Mouse (Mus musculus) forebrain, embryonic 11.5 days (tissue): ENCODE measurements around the gene Iqcf1. TPM values are rescaled to one million over a fixed set of nuclear protein-coding genes. Genes with fewer than 3 reads are reported as not detected.
"Not testable (repeated sequence)": the region's sequence is repeated elsewhere in the genome, so short reads cannot be mapped to it uniquely, and the experiment has no call there.

Source experiments
- ATAC-seq: fragments of 200-750 bp; cut with Nextera tagmentation; replicated peaks from 2 replicates; pipeline ENCODE4 v1.8.0; 2017; ENCODE audit warnings: moderate TSS enrichment; ENCODE audit not compliant: low FRiP score
- DNase-seq: peaks from one replicate; pipeline ENCODE4 v3.0.0-alpha.2; 2017; ENCODE audit warnings: low spot score
- H3K27ac ChIP-seq: fragments of 300-500 bp; sonication (generic); 2 replicates; pipeline ENCODE4 v1.5.1; 2014; ENCODE audit warnings: low read depth, low read length
- H3K27me3 ChIP-seq: fragments of 300-500 bp; sonication (generic); 2 replicates; pipeline ENCODE4 v1.6.1; 2014; ENCODE audit warnings: mild to moderate bottlenecking, low read length, mixed read lengths; ENCODE audit not compliant: control insufficient read depth, insufficient read depth
- H3K36me3 ChIP-seq: fragments of 300-500 bp; sonication (generic); 2 replicates; pipeline ENCODE4 v1.6.1; 2014; ENCODE audit warnings: mild to moderate bottlenecking, low read length, moderate library complexity, mixed read lengths; ENCODE audit not compliant: control insufficient read depth, insufficient read depth
- H3K4me1 ChIP-seq: fragments of 300-500 bp; sonication (generic); replicated peaks from 2 replicates; pipeline ENCODE4 v1.6.1; 2014; ENCODE audit warnings: low read length, mixed read lengths; ENCODE audit not compliant: control insufficient read depth, insufficient read depth
- H3K4me2 ChIP-seq: fragments of 300-500 bp; sonication (generic); 2 replicates; pipeline ENCODE4 v1.6.1; 2014; ENCODE audit warnings: low read depth, mild to moderate bottlenecking, low read length, moderate library complexity, mixed read lengths; ENCODE audit not compliant: severe bottlenecking
- H3K4me3 ChIP-seq: fragments of 300-500 bp; sonication (generic); 2 replicates; pipeline ENCODE4 v1.5.1; 2014; ENCODE audit warnings: low read depth, low read length
- H3K9ac ChIP-seq: fragments of 300-500 bp; sonication (generic); 2 replicates; pipeline ENCODE4 v1.6.1; 2014; ENCODE audit warnings: low read length
- H3K9me3 ChIP-seq: fragments of 300-500 bp; sonication (generic); 2 replicates; pipeline ENCODE4 v1.6.1; 2016; ENCODE audit warnings: low read length, mixed read lengths; ENCODE audit not compliant: control insufficient read depth
- WGBS: fragments of 180-500 bp; shearing (Covaris S2); extraction: QIAGEN DNeasy Blood & Tissue Kit; methylation state at CpG from one replicate; pipeline ENCODE4 v1.1.7; 2014; 5-methylcytosine and 5-hydroxymethylcytosine counted together
- polyA plus RNA-seq: library from polyadenylated mRNA; unstranded; fragments of >200 nt; fragmentation: Nextera tagmentation; extraction: Ambion mirVana; gene quantifications from 2 replicates; pipeline ENCODE4 v1.2.1, GENCODE M21; 2014

The Iqcf1 gene
- polyA plus RNA-seq, 1 experiment from 2014 or later, result not detected

GRCm38 (mm10) chr9:106481676-106482075, 18.1 kb upstream of the Iqcf1 start:
- H3K9ac ChIP-seq, result no peak overlapping the region
- DNase-seq (no peak), ATAC-seq (no peak)
- no peaks in the 10 kb centered on the region; the same call in 1 of the 2 replicates for H3K36me3 ChIP-seq
- H3K27me3 ChIP-seq, result no peaks in the 10 kb centered on the region
- H3K27ac ChIP-seq, result no peak overlapping the region
- WGBS, result 93% methylated on average over 13 of the region's 13 CpGs
- no peaks in the 10 kb centered on the region for H3K9me3 ChIP-seq
- H3K4me3 ChIP-seq, result no peak overlapping the region
- H3K4me1 ChIP-seq, result peaks cover 5% of the 10 kb centered on the region; the same call in 1 of the 2 replicates
- H3K4me2 ChIP-seq, result no peak overlapping the region

GRCm38 (mm10) chr9:106482578-106483115, 17.1 kb upstream of the Iqcf1 start:
- Histone ChIP-seq H3K4me3 (no peak overlapping the region), H3K36me3 (no peaks in the 10 kb centered on the region; the same call in 1 of the 2 replicates), H3K9me3 (no peaks in the 10 kb centered on the region), H3K4me2 (no peak overlapping the region), H3K27me3 (no peaks in the 10 kb centered on the region), H3K9ac (no peak overlapping the region), H3K27ac (no peak overlapping the region), H3K4me1 (peaks cover 5% of the 10 kb centered on the region; the same call in 1 of the 2 replicates)
- DNase-seq, result no peak
- WGBS, result 91% methylated on average over 17 of the region's 17 CpGs
- no peak for ATAC-seq

GRCm38 (mm10) chr9:106483136-106483535, 16.6 kb upstream of the Iqcf1 start:
- peaks cover 1% of the 10 kb centered on the region; the same call in 1 of the 2 replicates for H3K4me1 ChIP-seq
- WGBS, result 98% methylated on average over 10 of the region's 10 CpGs
- H3K9me3 ChIP-seq, result no peaks in the 10 kb centered on the region
- H3K27me3 ChIP-seq, result no peaks in the 10 kb centered on the region
- no peak overlapping the region for H3K4me2 ChIP-seq
- H3K9ac ChIP-seq, result no peak overlapping the region
- no peak overlapping the region for H3K4me3 ChIP-seq
- ATAC-seq (no peak), DNase-seq (no peak)
- H3K27ac ChIP-seq, result no peak overlapping the region
- no peaks in the 10 kb centered on the region; the same call in 1 of the 2 replicates for H3K36me3 ChIP-seq

DNA sequence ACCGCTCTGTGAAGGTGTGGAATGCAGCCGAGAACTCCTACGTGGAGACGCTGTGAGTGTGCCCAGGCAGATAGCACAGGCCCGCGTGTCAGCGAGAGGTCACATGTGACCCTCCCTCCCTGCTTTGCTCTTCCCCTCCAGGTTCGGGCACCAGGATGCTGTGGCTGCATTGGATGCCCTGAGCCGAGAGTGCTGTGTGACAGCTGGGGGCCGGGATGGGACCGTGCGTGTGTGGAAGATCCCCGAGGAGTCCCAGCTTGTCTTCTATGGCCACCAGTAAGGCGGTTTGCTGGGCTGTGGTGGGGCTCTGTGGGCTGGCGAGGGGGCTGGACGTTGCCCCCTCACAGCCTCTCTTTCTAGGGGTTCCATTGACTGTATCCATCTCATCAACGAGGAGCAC, 16.2 kb upstream of the Iqcf1 start:
- Histone ChIP-seq H3K4me1 (no peaks in the 10 kb centered on the region), H3K36me3 (no peaks in the 10 kb centered on the region; the same call in 1 of the 2 replicates), H3K4me2 (no peak overlapping the region), H3K27ac (no peak overlapping the region), H3K4me3 (no peak overlapping the region), H3K9me3 (no peaks in the 10 kb centered on the region), H3K9ac (no peak overlapping the region), H3K27me3 (no peaks in the 10 kb centered on the region)
- WGBS, result 93% methylated on average over 17 of the region's 17 CpGs
- DNase-seq (no peak), ATAC-seq (no peak)

DNA sequence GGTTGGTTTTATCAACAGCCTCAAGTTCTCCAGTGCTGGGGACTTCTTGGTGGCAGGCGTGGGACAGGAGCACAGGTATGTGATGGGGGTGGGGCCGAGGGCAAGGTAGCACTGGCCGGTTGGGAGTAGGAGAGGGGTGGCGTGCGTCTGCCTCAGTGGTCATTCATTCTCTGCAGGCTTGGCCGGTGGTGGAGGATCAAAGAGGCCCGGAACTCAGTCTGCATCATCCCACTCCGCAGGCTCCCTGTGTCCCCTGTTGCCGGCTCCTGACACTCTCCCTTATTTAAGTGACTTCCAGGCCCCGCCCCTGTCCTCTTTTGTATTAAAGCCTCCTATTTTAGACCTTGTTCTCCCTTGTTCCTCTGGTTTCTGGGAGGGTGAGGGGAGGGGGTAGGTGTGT, 14.7 kb upstream of the Iqcf1 start:
- H3K27me3 ChIP-seq, result no peaks in the 10 kb centered on the region
- ATAC-seq, result no peak
- no peak overlapping the region for H3K4me3 ChIP-seq
- no peak for DNase-seq
- no peak overlapping the region for H3K27ac ChIP-seq
- H3K36me3 ChIP-seq, result no peaks in the 10 kb centered on the region; the same call in 1 of the 2 replicates
- no peaks in the 10 kb centered on the region for H3K9me3 ChIP-seq
- no peak overlapping the region for H3K4me2 ChIP-seq
- H3K4me1 ChIP-seq, result no peaks in the 10 kb centered on the region
- H3K9ac ChIP-seq, result no peak overlapping the region
- WGBS, result 69% methylated on average over 10 of the region's 10 CpGs

DNA sequence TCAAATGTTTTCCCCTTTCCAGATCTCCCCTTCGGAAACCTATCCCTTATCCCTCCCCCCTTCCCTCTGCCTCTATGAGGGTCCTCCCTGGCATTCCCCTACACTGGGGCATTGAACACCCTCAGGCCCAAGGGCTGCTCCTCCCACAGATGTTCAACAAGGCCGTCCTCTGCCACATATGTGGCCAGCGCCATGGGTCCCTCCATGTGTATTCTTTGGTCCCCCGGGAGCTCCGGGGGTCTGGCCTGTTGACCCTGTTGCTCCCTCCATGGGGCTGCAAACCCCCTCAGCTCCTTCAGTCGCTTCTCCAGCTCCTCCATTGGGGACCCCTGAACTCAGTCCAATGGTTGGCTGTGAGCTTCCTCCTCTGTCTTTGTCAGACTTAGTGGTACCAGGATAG, 12.2 kb upstream of the Iqcf1 start:
- 84% methylated on average over 6 of the region's 6 CpGs for WGBS

DNA sequence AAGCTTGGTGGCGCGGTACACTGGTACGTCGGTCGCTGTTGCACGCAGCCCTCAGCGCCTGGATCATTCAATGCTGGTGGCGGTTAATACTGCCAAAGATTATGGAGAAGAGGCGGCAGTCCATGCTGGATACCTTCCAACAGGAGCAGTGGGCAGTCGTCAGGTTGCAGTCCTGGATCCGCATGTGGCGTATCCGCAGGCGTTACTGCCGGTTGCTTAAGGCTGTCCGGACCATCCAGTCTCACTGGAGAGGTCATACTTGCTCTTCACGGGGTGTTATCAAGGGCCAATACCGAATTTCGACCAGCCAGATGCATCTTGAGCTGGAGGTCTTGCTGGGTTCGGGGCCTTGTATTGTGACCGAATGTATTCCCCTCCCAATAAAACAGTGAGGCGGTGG, 2.1 kb downstream of the Iqcf1 start:
- Histone ChIP-seq H3K9ac (no peak overlapping the region), H3K4me1 (no peaks in the 10 kb centered on the region), H3K4me2 (no peak overlapping the region), H3K27ac (no peak overlapping the region), H3K4me3 (no peak overlapping the region), H3K27me3 (no peaks in the 10 kb centered on the region), H3K9me3 (no peaks in the 10 kb centered on the region), H3K36me3 (no peaks in the 10 kb centered on the region)
- DNase-seq (no peak), ATAC-seq (no peak)
- WGBS, result 90% methylated on average over 22 of the region's 22 CpGs

More for the DNA sequence above, 12.2 kb upstream of the Iqcf1 start:
- H3K9me3 ChIP-seq, H3K4me1 ChIP-seq, H3K27ac ChIP-seq, H3K36me3 ChIP-seq, H3K4me3 ChIP-seq, H3K9ac ChIP-seq, H3K4me2 ChIP-seq, DNase-seq, H3K27me3 ChIP-seq, ATAC-seq: not testable (repeated sequence)

DNA sequence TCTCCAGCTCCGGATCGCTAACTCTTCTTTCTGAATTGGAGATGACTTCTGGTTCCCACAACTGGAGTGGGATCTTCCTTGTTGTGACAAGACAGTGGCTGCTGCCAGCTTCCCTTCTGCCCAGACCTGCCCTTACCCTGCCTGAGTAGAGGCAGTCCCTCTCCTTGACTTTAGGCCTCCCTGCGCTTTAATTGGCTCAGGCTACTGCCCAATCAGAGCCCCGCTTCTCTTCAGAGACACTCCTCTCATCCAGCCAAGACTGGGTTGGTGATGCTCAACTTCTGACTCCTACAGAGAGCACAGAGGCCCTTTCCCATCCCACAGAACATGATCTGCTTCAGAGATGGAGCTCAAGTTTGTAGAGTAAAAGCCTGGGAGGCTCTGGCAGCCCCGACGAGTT, 4.5 kb downstream of the Iqcf1 start:
- H3K4me1 ChIP-seq, result no peaks in the 10 kb centered on the region
- WGBS, result 72% methylated on average over 6 of the region's 6 CpGs

DNA sequence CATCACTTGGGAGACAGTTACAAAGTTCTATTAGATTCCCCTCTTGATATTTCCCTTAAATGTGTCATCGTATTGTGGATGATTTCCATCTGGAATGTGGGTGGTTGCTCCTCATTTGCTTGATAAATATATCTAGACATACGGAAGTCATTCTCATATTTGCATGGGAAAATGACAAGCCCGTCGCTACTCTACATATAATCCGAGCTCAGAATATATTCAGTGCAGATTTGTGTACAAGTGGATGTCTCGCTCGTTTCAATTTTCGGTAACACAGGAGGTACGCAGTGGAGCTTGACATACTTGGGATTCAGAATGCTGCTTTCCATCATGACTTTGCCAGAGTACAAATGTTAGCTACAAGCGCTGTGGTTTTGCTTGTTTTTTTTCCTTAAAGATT, 9.6 kb downstream of the Iqcf1 start:
- WGBS, result 90% methylated on average over 10 of the region's 10 CpGs
- Histone ChIP-seq H3K4me3 (no peak overlapping the region), H3K4me2 (no peak overlapping the region), H3K9ac (no peak overlapping the region), H3K27ac (no peak overlapping the region), H3K9me3 (no peaks in the 10 kb centered on the region), H3K4me1 (no peaks in the 10 kb centered on the region), H3K27me3 (no peaks in the 10 kb centered on the region), H3K36me3 (no peaks in the 10 kb centered on the region)
- ATAC-seq, result no peak
- DNase-seq, result no peak

More for the DNA sequence above, 4.5 kb downstream of the Iqcf1 start:
- ATAC-seq (no peak), DNase-seq (no peak)
- Histone ChIP-seq H3K36me3 (no peaks in the 10 kb centered on the region), H3K27me3 (no peaks in the 10 kb centered on the region), H3K9me3 (no peaks in the 10 kb centered on the region), H3K27ac (no peak overlapping the region), H3K4me2 (no peak overlapping the region), H3K9ac (no peak overlapping the region), H3K4me3 (no peak overlapping the region)
